Comparison of ENCODE assay signal across 10 mouse cellular contexts in the genomic region with DNA sequence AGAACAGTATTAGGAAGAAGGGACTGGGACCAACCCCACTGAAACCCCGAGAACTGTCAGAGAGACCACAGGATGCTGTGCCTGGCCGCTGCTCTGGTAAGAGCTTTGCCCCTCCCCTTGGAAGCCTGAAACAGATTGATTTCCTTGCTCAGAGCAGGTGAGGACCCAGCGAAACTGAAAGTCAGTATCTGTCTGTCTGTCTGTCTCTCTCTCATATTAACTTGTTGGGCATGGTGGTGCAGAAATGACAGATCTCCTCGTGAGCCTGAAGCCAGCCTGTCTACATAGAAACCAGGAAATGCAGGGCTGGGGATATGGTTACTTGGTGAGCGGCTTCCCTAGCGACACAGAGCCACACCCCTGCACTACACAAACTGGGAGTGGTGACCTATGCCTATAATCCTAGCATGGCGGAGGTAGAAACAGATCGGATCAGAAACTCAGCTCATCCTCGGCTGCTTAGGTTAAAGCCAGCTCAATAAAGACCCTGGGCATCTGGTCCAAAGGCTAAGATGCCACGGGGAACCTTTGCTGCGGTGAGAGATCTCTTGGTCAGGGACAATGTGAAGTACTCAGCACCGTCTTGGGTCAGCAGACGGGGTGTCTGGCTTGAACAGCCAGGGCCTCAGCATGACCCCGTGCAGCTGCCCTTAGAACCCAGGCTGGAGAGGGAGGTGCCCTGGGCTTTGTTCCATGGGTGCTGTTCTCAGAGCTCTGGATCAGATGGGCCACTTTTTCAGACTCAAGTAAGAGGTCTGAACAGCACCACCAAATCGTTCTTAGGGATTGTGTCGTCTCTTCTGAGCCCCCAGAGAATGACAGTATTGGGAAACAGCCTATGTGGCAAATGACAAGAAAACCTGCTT. TPM values are rescaled to one million over a fixed set of nuclear protein-coding genes. Genes with fewer than 3 reads are reported as not detected.
A peak's percentile ranks its signal among the peaks of the same experiment; 100 is the strongest.
DNase-seq lines count a peak whose midpoint lies in the region; ATAC-seq lines count a peak whose summit lies in the region.
"Had no signal": no experiment of that assay in that cellular context is flagged by ENCODE, and none has a peak within 500 bp of the region (broad histone marks: within the 10 kb centered on the region; RNA-seq: fewer than 3 reads in every experiment).

No protein-coding gene starts in this region.

- H3K4me3 ChIP-seq in forebrain, embryonic 10.5 days: no peak overlapping the region
- H3K4me3 ChIP-seq in forebrain, embryonic 15.5 days: no peak overlapping the region

- no peak for ATAC-seq in forebrain, embryonic 15.5 days (replicated peaks)
- peak; percentile 36 for ATAC-seq in common myeloid progenitor, adult 5-6 weeks (replicated peaks; ENCODE audit: low read depth, poor library complexity, severe bottlenecking)
- ATAC-seq in megakaryocyte progenitor cell, adult 5-6 weeks (replicated peaks; ENCODE audit: poor library complexity): 0 out of 2 replicates have a peak, but pooled peaks have one; percentile 18

- H3K4me2 ChIP-seq in forebrain, embryonic 15.5 days (replicated peaks): no peak overlapping the region

- no peak overlapping the region for H3K9ac ChIP-seq in forebrain, embryonic 15.5 days (replicated peaks)

- DNase-seq in forebrain, embryonic 10.5 days (ENCODE audit: extremely low spot score, low spot score): no peak
- peak; percentile 55 for DNase-seq in CD4-positive helper T cell, adult 2 months (ENCODE audit: low read depth, low spot score)
- DNase-seq in urinary bladder, postnatal 10 days (ENCODE audit: low spot score): no peak
- no peak for DNase-seq in spleen, adult 12 weeks (ENCODE audit: low spot score)
- no peak for DNase-seq in adrenal gland, adult (ENCODE audit: inconsistent age in 2 of 2, low spot score in 1 of 2)
- DNase-seq: heart, adult 18-20 months; left cerebral cortex, postnatal 4 days had no signal

- peaks cover 19% of the 10 kb centered on the region for H3K4me1 ChIP-seq in forebrain, embryonic 10.5 days
- peaks cover 19% of the 10 kb centered on the region for H3K4me1 ChIP-seq in forebrain, embryonic 15.5 days

- WGBS in forebrain, embryonic 10.5 days: 82% methylated on average over 16 of the region's 16 CpGs
- 81% methylated on average over 16 of the region's 16 CpGs for WGBS in forebrain, embryonic 15.5 days

- H3K9me3 ChIP-seq in forebrain, embryonic 10.5 days: no peaks in the 10 kb centered on the region
- H3K9me3 ChIP-seq in forebrain, embryonic 15.5 days: no peaks in the 10 kb centered on the region

- no peaks in the 10 kb centered on the region for H3K27me3 ChIP-seq in forebrain, embryonic 10.5 days (ENCODE audit: poor library complexity, severe bottlenecking)
- H3K27me3 ChIP-seq in forebrain, embryonic 15.5 days: no peaks in the 10 kb centered on the region

- 0 out of 2 replicates have a peak overlapping the region, but pooled peaks have one; percentile 11 for H3K27ac ChIP-seq in forebrain, embryonic 10.5 days
- H3K27ac ChIP-seq in forebrain, embryonic 15.5 days (replicated peaks): no peak overlapping the region

- H3K36me3 ChIP-seq in forebrain, embryonic 10.5 days (replicated peaks): peaks cover 27% of the 10 kb centered on the region
- H3K36me3 ChIP-seq in forebrain, embryonic 15.5 days: peaks cover 7% of the 10 kb centered on the region; the same call in 1 of the 2 replicates

RNA-seq across cellular contexts. Expression of gene Otulin, which starts 52.3 kb away (rescaled TPM):
- 33.5 and 33.6 TPM in 2 replicates for polyA plus RNA-seq in forebrain, embryonic 10.5 days (2016; fragmentation: Nextera tagmentation; extraction: Ambion mirVana)
- 28.6 and 30.7 TPM in 2 replicates for polyA plus RNA-seq in forebrain, embryonic 15.5 days (2015; fragmentation: Nextera tagmentation; extraction: Ambion mirVana)
- 30.4 and 37.0 TPM in 2 replicates for total RNA-seq in common myeloid progenitor, adult 5-6 weeks (2017)
- total RNA-seq in megakaryocyte progenitor cell, adult 5-6 weeks (2015): 71.6 and 72.0 TPM in 2 replicates
- 35.4 and 42.0 TPM in 2 replicates for total RNA-seq in megakaryocyte progenitor cell, adult 5-6 weeks (2017)
